Mouse (Mus musculus): ENCODE data around the gene Col16a1. TPM values are rescaled to one million over a fixed set of nuclear protein-coding genes. Genes with fewer than 3 reads are reported as not detected.

Col16a1 gene
- polyA plus RNA-seq, 1 experiment from 2014 or later, result 24.5 TPM

GRCm38 (mm10) chr4:130017036-130017674, 30.5 kb upstream of the Col16a1 start:
- no peak for ATAC-seq (ENCODE audit: low FRiP score)
- H3K36me3 ChIP-seq, result peaks cover 47% of the 10 kb centered on the region
- H3K27me3 ChIP-seq (replicated peaks), result no peaks in the 10 kb centered on the region
- H3K27ac ChIP-seq (replicated peaks), result no peak overlapping the region
- no peak overlapping the region for H3K9ac ChIP-seq (replicated peaks)
- H3K4me2 ChIP-seq, result no peak overlapping the region
- H3K4me3 ChIP-seq (replicated peaks), result no peak overlapping the region
- 79% methylated on average over 18 of the region's 18 CpGs for WGBS
- H3K4me1 ChIP-seq, result no peaks in the 10 kb centered on the region
- no peaks in the 10 kb centered on the region for H3K9me3 ChIP-seq (replicated peaks)

DNA sequence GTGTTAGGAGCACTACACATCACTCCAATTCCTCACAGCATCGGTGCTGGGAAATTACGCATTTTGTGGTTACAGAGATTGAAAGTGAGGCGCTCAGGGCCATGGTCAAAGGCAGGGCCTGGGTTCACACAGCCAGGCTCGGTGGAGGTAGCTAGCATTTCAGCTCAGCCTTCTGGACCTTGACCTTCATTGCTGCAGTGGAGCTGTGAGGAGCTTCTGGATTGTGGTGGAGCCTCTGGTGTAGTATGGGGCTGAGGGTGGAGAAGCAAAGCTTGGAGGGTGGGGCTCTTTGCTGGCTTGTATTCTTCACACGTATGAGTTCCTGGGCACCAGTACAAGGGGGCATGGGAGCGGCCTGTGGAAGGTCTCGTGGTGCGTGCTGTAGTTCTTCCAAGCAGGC, 24.7 kb upstream of the Col16a1 start:
- Histone ChIP-seq H3K9me3 (replicated peaks) (no peaks in the 10 kb centered on the region), H3K4me1 (peaks cover 6% of the 10 kb centered on the region; the same call in 1 of the 2 replicates), H3K27me3 (replicated peaks) (no peaks in the 10 kb centered on the region), H3K36me3 (peaks cover 14% of the 10 kb centered on the region), H3K27ac (replicated peaks) (no peak overlapping the region), H3K4me3 (replicated peaks) (no peak overlapping the region), H3K9ac (replicated peaks) (no peak overlapping the region), H3K4me2 (no peak overlapping the region)
- WGBS, result 92% methylated on average over 8 of the region's 8 CpGs
- no peak for ATAC-seq (ENCODE audit: low FRiP score)

DNA sequence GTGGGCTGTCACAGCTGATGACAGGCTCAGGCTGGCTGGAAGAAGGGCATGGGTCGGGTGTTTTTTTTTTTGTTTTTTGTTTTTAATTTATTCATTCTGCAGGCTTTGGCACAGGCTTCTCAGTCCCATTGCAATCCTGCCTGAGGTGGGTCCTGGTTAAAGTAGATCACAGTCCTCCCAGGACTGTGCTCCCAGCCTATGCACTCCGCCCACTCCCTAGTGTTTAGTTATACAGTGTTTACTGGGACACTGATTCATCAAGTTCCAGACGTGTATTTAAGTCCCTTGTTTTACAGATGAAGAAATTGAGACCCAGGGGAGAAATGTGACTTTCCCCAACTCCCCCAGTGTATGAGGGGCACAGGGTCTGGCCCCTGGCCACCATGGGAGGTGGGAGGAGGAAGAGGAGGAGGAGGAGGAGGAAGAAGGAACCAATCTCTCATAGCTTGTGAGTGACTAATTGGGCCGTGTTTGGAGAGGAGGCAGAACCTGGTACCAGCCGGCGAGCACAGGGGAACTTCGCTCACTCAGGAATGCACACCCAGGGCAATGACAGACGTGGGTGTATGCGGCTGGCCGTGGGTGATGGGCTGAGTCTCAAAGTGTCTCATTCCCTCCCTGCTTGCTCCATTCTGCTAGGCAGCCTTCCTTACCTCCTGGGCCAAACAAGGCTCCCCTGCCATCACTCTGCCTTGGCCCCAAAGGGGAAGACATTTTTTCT, 24.0 kb upstream of the Col16a1 start:
- Histone ChIP-seq H3K4me1 (peaks cover 9% of the 10 kb centered on the region; the same call in 1 of the 2 replicates), H3K4me2 (no peak overlapping the region), H3K36me3 (peaks cover 13% of the 10 kb centered on the region), H3K27ac (replicated peaks) (0 out of 2 replicates have a peak overlapping the region, but pooled peaks have one; percentile 23), H3K9me3 (replicated peaks) (no peaks in the 10 kb centered on the region), H3K4me3 (replicated peaks) (no peak overlapping the region), H3K27me3 (replicated peaks) (no peaks in the 10 kb centered on the region), H3K9ac (replicated peaks) (no peak overlapping the region)
- no peak for ATAC-seq (ENCODE audit: low FRiP score)
- WGBS, result 80% methylated on average over 10 of the region's 10 CpGs

DNA sequence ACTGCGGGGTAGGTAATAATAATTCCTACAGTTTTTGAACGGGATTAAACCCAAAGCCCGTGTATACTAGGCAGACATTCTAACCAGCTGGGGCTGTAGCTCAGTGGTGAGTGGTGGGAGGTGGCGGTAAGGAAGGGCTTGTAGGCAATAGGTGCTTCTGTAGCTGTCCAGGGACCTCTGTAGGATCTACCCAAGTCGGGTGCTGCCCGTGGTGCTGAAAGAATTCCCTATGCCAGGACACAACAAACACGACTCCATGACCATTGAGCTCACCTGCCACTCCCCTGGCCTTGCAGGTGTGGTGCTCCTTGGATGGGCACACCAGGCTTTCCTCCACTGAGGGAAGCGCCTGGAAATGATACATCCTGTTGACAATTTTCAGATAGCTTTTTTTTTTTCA, 22.1 kb upstream of the Col16a1 start:
- no peak overlapping the region for H3K9ac ChIP-seq (replicated peaks)
- no peaks in the 10 kb centered on the region for H3K9me3 ChIP-seq (replicated peaks)
- no peak overlapping the region for H3K4me3 ChIP-seq (replicated peaks)
- H3K4me1 ChIP-seq, result peaks cover 9% of the 10 kb centered on the region; the same call in 1 of the 2 replicates
- 0 out of 2 replicates have a peak, but pooled peaks cover 6% of the 10 kb centered on the region for H3K36me3 ChIP-seq
- WGBS, result 47% methylated on average over 8 of the region's 8 CpGs
- no peaks in the 10 kb centered on the region for H3K27me3 ChIP-seq (replicated peaks)
- no peak for ATAC-seq (ENCODE audit: low FRiP score)
- no peak overlapping the region for H3K4me2 ChIP-seq
- no peak overlapping the region for H3K27ac ChIP-seq (replicated peaks)

DNA sequence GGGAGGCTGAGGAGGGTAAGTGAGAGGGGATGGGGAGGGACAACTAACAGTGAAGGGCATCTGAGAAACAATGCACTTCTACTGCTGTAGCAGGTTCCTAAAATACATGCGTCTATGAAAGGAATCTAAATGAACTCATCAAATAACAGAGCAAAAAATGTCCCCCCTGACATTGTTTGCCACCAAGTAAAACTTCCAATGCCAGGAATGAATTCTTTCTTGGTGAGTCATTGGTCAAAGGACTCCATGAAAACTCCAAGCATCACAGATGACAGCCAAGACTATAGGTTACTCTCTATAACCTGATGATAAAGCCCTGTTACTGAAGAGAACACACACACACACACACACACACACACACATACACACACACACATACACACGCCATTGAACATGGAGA, 16.5 kb upstream of the Col16a1 start:
- H3K4me1 ChIP-seq, result peaks cover 35% of the 10 kb centered on the region
- peaks cover 2% of the 10 kb centered on the region for H3K27me3 ChIP-seq (replicated peaks)
- 98% methylated on average over 2 of the region's 2 CpGs for WGBS
- H3K4me2 ChIP-seq, result no peak overlapping the region
- H3K4me3 ChIP-seq (replicated peaks), result no peak overlapping the region
- no peak overlapping the region for H3K27ac ChIP-seq (replicated peaks)
- no peaks in the 10 kb centered on the region for H3K9me3 ChIP-seq (replicated peaks)
- ATAC-seq (ENCODE audit: low FRiP score), result no peak
- H3K36me3 ChIP-seq, result no peaks in the 10 kb centered on the region
- no peak overlapping the region for H3K9ac ChIP-seq (replicated peaks)

GRCm38 (mm10) chr4:130033496-130033895, 14.1 kb upstream of the Col16a1 start:
- ATAC-seq (ENCODE audit: low FRiP score), result no peak
- no peaks in the 10 kb centered on the region for H3K9me3 ChIP-seq (replicated peaks)
- 37% methylated on average over 7 of the region's 7 CpGs for WGBS
- no peaks in the 10 kb centered on the region for H3K36me3 ChIP-seq
- H3K4me2 ChIP-seq, result no peak overlapping the region
- no peak overlapping the region for H3K4me3 ChIP-seq (replicated peaks)
- H3K9ac ChIP-seq (replicated peaks), result no peak overlapping the region
- H3K27ac ChIP-seq (replicated peaks), result no peak overlapping the region
- H3K27me3 ChIP-seq (replicated peaks), result peaks cover 11% of the 10 kb centered on the region
- peaks cover 37% of the 10 kb centered on the region for H3K4me1 ChIP-seq

DNA sequence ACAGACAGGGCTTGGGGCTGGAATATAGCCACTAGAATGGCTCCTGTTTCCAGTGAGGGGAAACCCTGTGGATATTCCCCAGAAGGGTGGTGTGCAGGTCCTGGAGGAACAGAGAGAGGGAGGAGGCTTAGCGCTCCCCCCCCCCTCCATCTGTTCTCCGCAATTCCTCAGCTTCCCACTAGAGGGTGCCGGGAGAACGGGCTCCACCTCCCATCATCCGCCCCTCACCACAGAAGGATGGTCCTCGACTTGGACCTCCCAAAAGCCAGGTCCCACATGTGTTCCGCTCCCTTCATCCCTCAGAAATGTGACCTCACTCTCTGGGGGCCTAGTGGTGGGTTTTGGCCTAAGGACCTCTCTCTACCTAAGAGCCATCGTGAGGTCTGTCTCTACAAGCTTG, 11.5 kb upstream of the Col16a1 start:
- Histone ChIP-seq H3K36me3 (no peaks in the 10 kb centered on the region), H3K4me2 (0 out of 2 replicates have a peak overlapping the region, but pooled peaks have one; percentile 11), H3K27ac (replicated peaks) (no peak overlapping the region), H3K4me3 (replicated peaks) (no peak overlapping the region), H3K9me3 (replicated peaks) (no peaks in the 10 kb centered on the region), H3K27me3 (replicated peaks) (peaks cover 11% of the 10 kb centered on the region), H3K9ac (replicated peaks) (no peak overlapping the region), H3K4me1 (peaks cover 37% of the 10 kb centered on the region)
- WGBS, result 6% methylated on average over 8 of the region's 8 CpGs
- no peak for ATAC-seq (ENCODE audit: low FRiP score)

GRCm38 (mm10) chr4:130036573-130037401, 10.9 kb upstream of the Col16a1 start:
- no peak for ATAC-seq (ENCODE audit: low FRiP score)
- WGBS, result 14% methylated on average over 23 of the region's 23 CpGs

DNA sequence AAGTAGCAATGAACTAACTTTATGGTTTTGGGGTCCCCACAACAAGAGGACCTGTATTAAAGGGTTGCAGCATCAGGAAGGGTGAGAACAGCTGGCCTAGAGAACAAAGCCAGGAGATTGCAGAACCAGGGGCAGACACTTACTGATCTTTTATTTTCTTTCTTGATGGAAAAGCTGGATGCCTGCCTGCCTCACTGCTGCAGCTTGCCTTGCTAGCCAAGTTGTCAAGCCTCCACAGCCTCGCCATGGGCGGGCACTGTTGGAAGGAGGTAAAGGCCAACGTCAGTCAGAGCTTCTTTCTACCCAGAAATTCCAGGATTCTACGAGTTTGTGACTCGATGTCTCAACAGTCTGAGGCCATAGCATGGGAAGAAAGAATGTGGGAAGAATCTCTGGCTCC, 8.3 kb upstream of the Col16a1 start:
- ATAC-seq (ENCODE audit: low FRiP score), result no peak
- WGBS, result 47% methylated on average over 5 of the region's 5 CpGs
- no peak overlapping the region for H3K9ac ChIP-seq (replicated peaks)

More at GRCm38 (mm10) chr4:130036573-130037401, 10.9 kb upstream of the Col16a1 start:
- Histone ChIP-seq H3K27me3 (replicated peaks) (peaks cover 11% of the 10 kb centered on the region), H3K9ac (replicated peaks) (no peak overlapping the region; the same call in 1 of the 2 replicates), H3K9me3 (replicated peaks) (no peaks in the 10 kb centered on the region), H3K27ac (replicated peaks) (no peak overlapping the region), H3K4me1 (peaks cover 37% of the 10 kb centered on the region), H3K4me3 (replicated peaks) (no peak overlapping the region), H3K4me2 (peak overlapping the region; percentile 6; the same call in 1 of the 2 replicates), H3K36me3 (no peaks in the 10 kb centered on the region)

GRCm38 (mm10) chr4:130041076-130041475, 6.6 kb upstream of the Col16a1 start:
- Histone ChIP-seq H3K9me3 (replicated peaks) (no peaks in the 10 kb centered on the region), H3K9ac (replicated peaks) (no peak overlapping the region), H3K36me3 (no peaks in the 10 kb centered on the region), H3K4me2 (no peak overlapping the region), H3K27me3 (replicated peaks) (0 out of 2 replicates have a peak, but pooled peaks cover 8% of the 10 kb centered on the region), H3K4me1 (peaks cover 35% of the 10 kb centered on the region), H3K4me3 (replicated peaks) (no peak overlapping the region), H3K27ac (replicated peaks) (no peak overlapping the region)
- WGBS, result 81% methylated on average over 11 of the region's 11 CpGs
- ATAC-seq (ENCODE audit: low FRiP score), result no peak

More for the DNA sequence above, 8.3 kb upstream of the Col16a1 start:
- Histone ChIP-seq H3K36me3 (no peaks in the 10 kb centered on the region), H3K27ac (replicated peaks) (no peak overlapping the region), H3K27me3 (replicated peaks) (peaks cover 11% of the 10 kb centered on the region), H3K4me3 (replicated peaks) (no peak overlapping the region), H3K4me1 (peaks cover 38% of the 10 kb centered on the region), H3K4me2 (no peak overlapping the region), H3K9me3 (replicated peaks) (no peaks in the 10 kb centered on the region)

- whole genome bisulfite sequencing, result 42% methylated on average over 9 of the region's 9 CpGs
- Histone ChIP-seq H3K4me3 (replicated peaks) (no peak overlapping the region), H3K9ac (replicated peaks) (no peak overlapping the region), H3K36me3 (no peaks in the 10 kb centered on the region), H3K27ac (replicated peaks) (no peak overlapping the region), H3K9me3 (replicated peaks) (no peaks in the 10 kb centered on the region), H3K4me2 (no peak overlapping the region), H3K27me3 (replicated peaks) (no peaks in the 10 kb centered on the region), H3K4me1 (peaks cover 48% of the 10 kb centered on the region)
- ATAC-seq (ENCODE audit: low FRiP score), result no peak
Measured at GRCm38 (mm10) chr4:130044211-130044610, 3.4 kb upstream of the Col16a1 start.
